Comparison of ENCODE assay signal across 8 mouse cellular contexts in the genomic region with DNA sequence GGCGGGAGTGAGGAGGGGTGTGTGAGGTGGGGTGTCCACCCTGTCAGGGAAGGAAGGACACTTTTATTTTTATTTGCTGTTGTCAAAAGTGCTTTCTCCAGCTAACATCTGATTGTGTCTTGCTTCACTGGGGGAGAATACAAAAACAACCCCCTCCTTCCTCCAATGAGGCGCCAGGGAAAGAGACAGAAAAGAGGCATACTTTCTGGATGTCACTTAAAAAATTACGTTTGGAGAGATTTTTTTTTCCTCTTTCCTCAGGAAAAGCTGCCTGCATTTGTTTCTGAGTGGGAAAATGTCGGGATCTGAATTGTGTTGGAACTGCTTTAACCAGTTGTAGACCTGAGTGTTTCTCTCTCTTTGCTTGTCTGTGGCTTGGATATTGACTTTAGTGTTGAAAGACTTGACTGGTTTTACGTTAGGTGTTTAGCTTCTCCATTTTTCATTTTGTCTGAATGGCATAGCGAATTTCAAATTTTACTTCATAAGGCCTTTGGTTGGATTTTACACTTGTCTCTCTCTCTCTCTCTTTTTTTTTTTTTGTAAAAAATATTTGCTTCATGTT. TPM values are rescaled to one million over a fixed set of nuclear protein-coding genes. Genes with fewer than 3 reads are reported as not detected.
DNase-seq lines count a peak whose midpoint lies in the region; ATAC-seq and TF ChIP-seq lines count a peak whose summit lies in the region.

No protein-coding gene starts in this region.

- H3K4me3 ChIP-seq in kidney, embryonic 16.5 days (ENCODE audit: low read length) = peak overlapping the region; percentile 91
- peak overlapping the region; percentile 62 for H3K4me3 ChIP-seq in forebrain, embryonic 16.5 days (replicated peaks; ENCODE audit: low read length)
- peak overlapping the region; percentile 93 for H3K4me3 ChIP-seq in liver, embryonic 11.5 days (ENCODE audit: low read depth, low read length)
- H3K4me3 ChIP-seq in olfactory bulb, adult 2 months (ENCODE audit: insufficient read depth, low read depth, low read length) = peak overlapping the region; percentile 95

- H3K36me3 ChIP-seq in kidney, embryonic 16.5 days (ENCODE audit: insufficient read depth, low read length) = no peaks in the 10 kb centered on the region
- H3K36me3 ChIP-seq in forebrain, embryonic 16.5 days (ENCODE audit: control insufficient read depth, insufficient read depth) = no peaks in the 10 kb centered on the region
- no peaks in the 10 kb centered on the region for H3K36me3 ChIP-seq in liver, embryonic 11.5 days (ENCODE audit: control insufficient read depth, insufficient read depth, low read length)

- no peak for ATAC-seq in kidney, embryonic 16.5 days (ENCODE audit: low FRiP score, low TSS enrichment)
- no peak for ATAC-seq in forebrain, embryonic 16.5 days
- no peak for ATAC-seq in liver, embryonic 11.5 days (replicated peaks; ENCODE audit: low FRiP score)

- DNase-seq in kidney, postnatal 4 days = no peak
- peak; percentile 35 for DNase-seq in NIH3T3 (ENCODE audit: low read depth)
- DNase-seq in liver, embryonic 11.5 days (ENCODE audit: low spot score) = no peak
- no peak for DNase-seq in adrenal gland, postnatal 36 days
- no peak for DNase-seq in frontal cortex, postnatal 14 days (ENCODE audit: low spot score in 2 of 2)

- no peak for TF ChIP-seq POLR2A in olfactory bulb, adult 2 months (IDR thresholded peaks at IDR 0.05; ENCODE audit: insufficient read depth, low read depth, low read length)

- 6% methylated on average over 5 of the region's 6 CpGs for WGBS in kidney, embryonic 16.5 days
- WGBS in forebrain, embryonic 16.5 days = 7% methylated on average over 5 of the region's 6 CpGs
- 8% methylated on average over 5 of the region's 6 CpGs for WGBS in liver, embryonic 11.5 days
- WGBS in olfactory bulb, adult 2 months = 7% methylated on average over 5 of the region's 6 CpGs

- peaks cover 6% of the 10 kb centered on the region for H3K4me1 ChIP-seq in kidney, embryonic 16.5 days (ENCODE audit: insufficient read depth, low read length)
- peaks cover 13% of the 10 kb centered on the region for H3K4me1 ChIP-seq in forebrain, embryonic 16.5 days (replicated peaks; ENCODE audit: control insufficient read depth, insufficient read depth, low read length)
- peaks cover 3% of the 10 kb centered on the region; the same call in 1 of the 2 replicates for H3K4me1 ChIP-seq in liver, embryonic 11.5 days (replicated peaks; ENCODE audit: control insufficient read depth, insufficient read depth, low read length)
- no peaks in the 10 kb centered on the region for H3K4me1 ChIP-seq in olfactory bulb, adult 2 months (ENCODE audit: control insufficient read depth, insufficient read depth, low read length)

- H3K27me3 ChIP-seq in kidney, embryonic 16.5 days (ENCODE audit: insufficient read depth, low read length) = no peaks in the 10 kb centered on the region
- no peaks in the 10 kb centered on the region for H3K27me3 ChIP-seq in forebrain, embryonic 16.5 days (replicated peaks; ENCODE audit: control insufficient read depth, insufficient read depth, low read length)
- H3K27me3 ChIP-seq in liver, embryonic 11.5 days (replicated peaks; ENCODE audit: control insufficient read depth, insufficient read depth, low read length) = no peaks in the 10 kb centered on the region

- no peaks in the 10 kb centered on the region for H3K9me3 ChIP-seq in kidney, embryonic 16.5 days (ENCODE audit: low read length)
- no peaks in the 10 kb centered on the region for H3K9me3 ChIP-seq in forebrain, embryonic 16.5 days (ENCODE audit: control insufficient read depth, low read length)
- no peaks in the 10 kb centered on the region for H3K9me3 ChIP-seq in liver, embryonic 11.5 days (ENCODE audit: control insufficient read depth, low read length)

- peak overlapping the region; percentile 64 for H3K9ac ChIP-seq in kidney, embryonic 16.5 days (replicated peaks; ENCODE audit: low read length)
- peak overlapping the region; percentile 88 for H3K9ac ChIP-seq in forebrain, embryonic 16.5 days (replicated peaks; ENCODE audit: low read depth, low read length)
- H3K9ac ChIP-seq in liver, embryonic 11.5 days (ENCODE audit: low read depth, low read length) = peak overlapping the region; percentile 95

- peak overlapping the region; percentile 82 for H3K27ac ChIP-seq in kidney, embryonic 16.5 days (ENCODE audit: low read length)
- H3K27ac ChIP-seq in forebrain, embryonic 16.5 days (ENCODE audit: low read length) = peak overlapping the region; percentile 95
- peak overlapping the region; percentile 92 for H3K27ac ChIP-seq in liver, embryonic 11.5 days (ENCODE audit: low read depth, low read length)
- no peak overlapping the region for H3K27ac ChIP-seq in olfactory bulb, adult 2 months (ENCODE audit: insufficient read depth, low read depth, low read length)

- TF ChIP-seq CTCF in olfactory bulb, adult 2 months (IDR thresholded peaks at IDR 0.05; ENCODE audit: insufficient read depth, low read depth, low read length) = no peak

- peak overlapping the region; percentile 80 for H3K4me2 ChIP-seq in kidney, embryonic 16.5 days (replicated peaks; ENCODE audit: low read depth, low read length)
- H3K4me2 ChIP-seq in forebrain, embryonic 16.5 days (ENCODE audit: low read length) = peak overlapping the region; percentile 63
- peak overlapping the region; percentile 59 for H3K4me2 ChIP-seq in liver, embryonic 11.5 days

RNA-seq across cellular contexts. Expression of gene Orc4, which starts 0.3 kb away (rescaled TPM):
- polyA plus RNA-seq in kidney, embryonic 16.5 days (2015; fragmentation: Nextera tagmentation; extraction: Ambion mirVana) = 92.0 and 96.9 TPM in 2 replicates
- 110 and 118 TPM in 2 replicates for polyA plus RNA-seq in forebrain, embryonic 16.5 days (2015; fragmentation: Nextera tagmentation; extraction: Ambion mirVana)
- 92.0 and 103 TPM in 2 replicates for polyA plus RNA-seq in liver, embryonic 11.5 days (2014; fragmentation: Nextera tagmentation; extraction: Ambion mirVana)
- polyA plus RNA-seq in olfactory bulb, adult 2 months (2012; ENCODE audit: insufficient read depth, insufficient read length, low replicate concordance, missing spikeins) = not detected in 2 replicates
- total RNA-seq in adrenal gland, postnatal 36 days (2021) = 10 to 100 TPM; 67.2 to 68.3 TPM

RNA-seq across cellular contexts. Expression of gene Mbd5, which starts 1.1 kb away (rescaled TPM):
- 23.3 and 28.7 TPM in 2 replicates for polyA plus RNA-seq in kidney, embryonic 16.5 days (2015; fragmentation: Nextera tagmentation; extraction: Ambion mirVana)
- polyA plus RNA-seq in forebrain, embryonic 16.5 days (2015; fragmentation: Nextera tagmentation; extraction: Ambion mirVana) = 36.8 and 40.1 TPM in 2 replicates
- 17.7 and 24.0 TPM in 2 replicates for polyA plus RNA-seq in liver, embryonic 11.5 days (2014; fragmentation: Nextera tagmentation; extraction: Ambion mirVana)
- not detected in 2 replicates for polyA plus RNA-seq in olfactory bulb, adult 2 months (2012; ENCODE audit: insufficient read depth, insufficient read length, low replicate concordance, missing spikeins)
- total RNA-seq in adrenal gland, postnatal 36 days (2021) = 10 to 100 TPM; 40.3 to 47.4 TPM

Comparison
In these comparisons a context has a peak if more than half of its experiments do, and no peak if none do; other contexts are left out.
1. RNA of gene Orc4, which starts 0.3 kb away (polyA plus RNA-seq): 110 to 118 TPM in forebrain, embryonic 16.5 days, 92.0 to 96.9 TPM in kidney, embryonic 16.5 days and 92.0 to 103 TPM in liver, embryonic 11.5 days; not detected in olfactory bulb, adult 2 months; every median in the first group is over 10 times any median in the second.
2. Peak in every context shown above with its lines, with median percentiles within 50 percentile points of each other: H3K4me2 ChIP-seq, H3K4me3 ChIP-seq and H3K9ac ChIP-seq.